Mouse (Mus musculus): ENCODE measurements around the gene Tmem44. TPM values are rescaled to one million over a fixed set of nuclear protein-coding genes. Genes with fewer than 3 reads are reported as not detected.
A peak's percentile ranks its signal among the peaks of the same experiment; 100 is the strongest.
"Not testable (repeated sequence)": the region's sequence is repeated elsewhere in the genome, so short reads cannot be mapped to it uniquely, and the experiment has no call there.

The Tmem44 gene
- polyA plus RNA-seq, 1 experiment: not detected

GRCm38 (mm10) chr16:30486498-30486897, 64.1 kb downstream of the Tmem44 start:
- TF ChIP-seq GATA1 (IDR thresholded peaks at IDR 0.05; ENCODE audit: borderline replicate concordance, low read length) (no peak), FLI1 (IDR thresholded peaks at IDR 0.05; ENCODE audit: low read length) (no peak)
- Histone ChIP-seq H3K4me3 (replicated peaks) (no peak overlapping the region), H3K4me1 (no peaks in the 10 kb centered on the region), H3K9me3 (peaks cover 7% of the 10 kb centered on the region), H3K36me3 (replicated peaks; ENCODE audit: low read length) (no peaks in the 10 kb centered on the region), H3K27me3 (replicated peaks) (peaks cover 35% of the 10 kb centered on the region)

GRCm38 (mm10) chr16:30477791-30478190, 72.9 kb downstream of the Tmem44 start:
- no peaks in the 10 kb centered on the region for H3K4me1 ChIP-seq
- H3K4me3 ChIP-seq (replicated peaks): no peak overlapping the region
- TF ChIP-seq FLI1 (IDR thresholded peaks at IDR 0.05; ENCODE audit: low read length) (no peak), GATA1 (IDR thresholded peaks at IDR 0.05; ENCODE audit: borderline replicate concordance, low read length) (no peak)
- H3K9me3 ChIP-seq: peaks cover 16% of the 10 kb centered on the region
- no peaks in the 10 kb centered on the region for H3K36me3 ChIP-seq (replicated peaks; ENCODE audit: low read length)
- H3K27me3 ChIP-seq (replicated peaks): peaks cover 41% of the 10 kb centered on the region

- Histone ChIP-seq H3K9me3 (peaks cover 15% of the 10 kb centered on the region), H3K36me3 (replicated peaks; ENCODE audit: low read length) (no peaks in the 10 kb centered on the region), H3K27me3 (replicated peaks) (peaks cover 34% of the 10 kb centered on the region), H3K4me3 (replicated peaks) (no peak overlapping the region), H3K4me1 (no peaks in the 10 kb centered on the region)
- TF ChIP-seq GATA1 (IDR thresholded peaks at IDR 0.05; ENCODE audit: borderline replicate concordance, low read length): no peak
Measured at GRCm38 (mm10) chr16:30477006-30477405, 73.6 kb downstream of the Tmem44 start.

GRCm38 (mm10) chr16:30475633-30476461, 74.8 kb downstream of the Tmem44 start:
- Histone ChIP-seq H3K36me3 (replicated peaks; ENCODE audit: low read length) (no peaks in the 10 kb centered on the region), H3K4me1 (no peaks in the 10 kb centered on the region), H3K9me3 (peaks cover 26% of the 10 kb centered on the region), H3K4me3 (replicated peaks) (no peak overlapping the region), H3K27me3 (replicated peaks) (peaks cover 28% of the 10 kb centered on the region)
- TF ChIP-seq GATA1 (IDR thresholded peaks at IDR 0.05; ENCODE audit: borderline replicate concordance, low read length): no peak

GRCm38 (mm10) chr16:30472447-30472846, 78.2 kb downstream of the Tmem44 start:
- H3K4me3 ChIP-seq (replicated peaks): no peak overlapping the region
- H3K27me3 ChIP-seq (replicated peaks): peaks cover 14% of the 10 kb centered on the region
- H3K36me3 ChIP-seq (replicated peaks; ENCODE audit: low read length): no peaks in the 10 kb centered on the region
- peaks cover 35% of the 10 kb centered on the region for H3K9me3 ChIP-seq
- TF ChIP-seq GATA1 (IDR thresholded peaks at IDR 0.05; ENCODE audit: borderline replicate concordance, low read length) (no peak), FLI1 (IDR thresholded peaks at IDR 0.05; ENCODE audit: low read length) (no peak)
- H3K4me1 ChIP-seq: no peaks in the 10 kb centered on the region

GRCm38 (mm10) chr16:30471912-30472311, 78.7 kb downstream of the Tmem44 start:
- TF ChIP-seq FLI1 (IDR thresholded peaks at IDR 0.05; ENCODE audit: low read length) (no peak), GATA1 (IDR thresholded peaks at IDR 0.05; ENCODE audit: borderline replicate concordance, low read length) (no peak)
- H3K27me3 ChIP-seq (replicated peaks): peaks cover 10% of the 10 kb centered on the region
- no peaks in the 10 kb centered on the region for H3K4me1 ChIP-seq
- no peak overlapping the region for H3K4me3 ChIP-seq (replicated peaks)
- peaks cover 31% of the 10 kb centered on the region for H3K9me3 ChIP-seq
- no peaks in the 10 kb centered on the region for H3K36me3 ChIP-seq (replicated peaks; ENCODE audit: low read length)

- H3K4me1 ChIP-seq: peaks cover 16% of the 10 kb centered on the region
- no peaks in the 10 kb centered on the region for H3K36me3 ChIP-seq (replicated peaks; ENCODE audit: low read length)
- H3K9me3 ChIP-seq: peaks cover 27% of the 10 kb centered on the region
- TF ChIP-seq GATA1 (IDR thresholded peaks at IDR 0.05; ENCODE audit: borderline replicate concordance, low read length) (no peak), FLI1 (IDR thresholded peaks at IDR 0.05; ENCODE audit: low read length) (no peak)
- H3K27me3 ChIP-seq (replicated peaks): no peaks in the 10 kb centered on the region
- no peak overlapping the region for H3K4me3 ChIP-seq (replicated peaks)
Measured at GRCm38 (mm10) chr16:30468944-30469343, 81.7 kb downstream of the Tmem44 start.

- H3K36me3 ChIP-seq (replicated peaks; ENCODE audit: low read length): peaks cover 4% of the 10 kb centered on the region
- peaks cover 19% of the 10 kb centered on the region for H3K9me3 ChIP-seq
- no peaks in the 10 kb centered on the region for H3K27me3 ChIP-seq (replicated peaks)
- peaks cover 16% of the 10 kb centered on the region for H3K4me1 ChIP-seq
- peak overlapping the region; percentile 79 for H3K4me3 ChIP-seq (replicated peaks)
- no peak for TF ChIP-seq FLI1 (IDR thresholded peaks at IDR 0.05; ENCODE audit: low read length)
- TF ChIP-seq GATA1 (IDR thresholded peaks at IDR 0.05; ENCODE audit: borderline replicate concordance, low read length): no peak
Measured at GRCm38 (mm10) chr16:30465680-30466298, 84.9 kb downstream of the Tmem44 start.

GRCm38 (mm10) chr16:30464742-30465141, 85.9 kb downstream of the Tmem44 start:
- Histone ChIP-seq H3K4me1 (peaks cover 16% of the 10 kb centered on the region), H3K9me3 (peaks cover 15% of the 10 kb centered on the region)
- H3K27me3 ChIP-seq (replicated peaks); H3K36me3 ChIP-seq (replicated peaks; ENCODE audit: low read length); H3K4me3 ChIP-seq (replicated peaks): not testable (repeated sequence)

Other genes with a start within 250 kb of the Tmem44 start
- gene Gp5, start 240.1 kb downstream of the Tmem44 start, polyA plus RNA-seq (2012; ENCODE audit: insufficient read depth, low replicate concordance): 1,707 and 3,704 TPM in 2 replicates
- 3.3 and 6.2 TPM in 2 replicates for gene Atp13a3, start 144.9 kb downstream of the Tmem44 start, polyA plus RNA-seq (2012; ENCODE audit: insufficient read depth, low replicate concordance)
- 0.74 and 5.8 TPM in 2 replicates for gene Lsg1, start 36.8 kb upstream of the Tmem44 start, polyA plus RNA-seq (2012; ENCODE audit: insufficient read depth, low replicate concordance)
- gene Fam43a, start 48.9 kb upstream of the Tmem44 start, polyA plus RNA-seq (2012; ENCODE audit: insufficient read depth, low replicate concordance): 60.0 and 108 TPM in 2 replicates

Data from megakaryocyte, embryonic 14.5 days (primary cell).